Comparison of ENCODE assay signal across 9 mouse cellular contexts in genomic region chr9:54604886-54605285, GRCm38 (mm10). TPM values are rescaled to one million over a fixed set of nuclear protein-coding genes. Genes with fewer than 3 reads are reported as not detected.
DNase-seq lines count a peak whose midpoint lies in the region; ATAC-seq and TF ChIP-seq lines count a peak whose summit lies in the region.
"Had no signal": no experiment of that assay in that cellular context is flagged by ENCODE, and none has a peak within 500 bp of the region (broad histone marks: within the 10 kb centered on the region; RNA-seq: fewer than 3 reads in every experiment).

No protein-coding gene starts in this region.

- peak; percentile 21 for DNase-seq in heart, adult 8-10 months (ENCODE audit: low spot score)
- no peak for DNase-seq in heart, embryonic 10.5 days (ENCODE audit: low spot score)
- DNase-seq in B cell, adult 2 months: peak; percentile 58
- DNase-seq in adrenal gland, postnatal 36 days: peak; percentile 78 to 86
- peak; percentile 55 for DNase-seq in embryonic facial prominence, embryonic 10.5 days (ENCODE audit: low spot score)
- DNase-seq in layer of hippocampus, adult 2 months (ENCODE audit: low spot score in 2 of 2): peak; percentile 22 to 72
- peak; percentile 43 for DNase-seq in urinary bladder, adult 2 months (ENCODE audit: low spot score)

- no peak overlapping the region for H3K4me3 ChIP-seq in heart, embryonic 10.5 days
- no peak overlapping the region for H3K4me3 ChIP-seq in embryonic facial prominence, embryonic 10.5 days
- H3K4me3 ChIP-seq in layer of hippocampus, adult 2 months: no peak overlapping the region
- H3K4me3 ChIP-seq: stomach, embryonic 15.5 days had no signal

- no peaks in the 10 kb centered on the region for H3K27me3 ChIP-seq in heart, embryonic 10.5 days (ENCODE audit: insufficient read depth, poor library complexity, severe bottlenecking)
- no peaks in the 10 kb centered on the region for H3K27me3 ChIP-seq in embryonic facial prominence, embryonic 10.5 days (replicated peaks; ENCODE audit: low read depth, poor library complexity, severe bottlenecking)
- H3K27me3 ChIP-seq: stomach, embryonic 15.5 days had no signal

- ATAC-seq in megakaryocyte-erythroid progenitor cell, adult 5-6 weeks (replicated peaks; ENCODE audit: low FRiP score, low TSS enrichment, poor library complexity, severe bottlenecking): peak; percentile 68

- peaks cover 55% of the 10 kb centered on the region for H3K36me3 ChIP-seq in heart, embryonic 10.5 days
- H3K36me3 ChIP-seq in embryonic facial prominence, embryonic 10.5 days (replicated peaks): peaks cover 58% of the 10 kb centered on the region

- no peaks in the 10 kb centered on the region for H3K9me3 ChIP-seq in heart, embryonic 10.5 days
- no peaks in the 10 kb centered on the region for H3K9me3 ChIP-seq in embryonic facial prominence, embryonic 10.5 days
- H3K9me3 ChIP-seq: stomach, embryonic 15.5 days had no signal

- WGBS in heart, embryonic 10.5 days: 61% methylated on average over 4 of the region's 4 CpGs
- 57% methylated on average over 4 of the region's 4 CpGs for WGBS in embryonic facial prominence, embryonic 10.5 days

- H3K4me1 ChIP-seq in heart, embryonic 10.5 days: peaks cover 10% of the 10 kb centered on the region; the same call in 1 of the 2 replicates
- no peaks in the 10 kb centered on the region for H3K4me1 ChIP-seq in embryonic facial prominence, embryonic 10.5 days
- H3K4me1 ChIP-seq: stomach, embryonic 15.5 days had no signal

- no peak overlapping the region for H3K27ac ChIP-seq in heart, embryonic 10.5 days
- H3K27ac ChIP-seq in embryonic facial prominence, embryonic 10.5 days (replicated peaks): no peak overlapping the region
- no peak overlapping the region for H3K27ac ChIP-seq in layer of hippocampus, adult 2 months
- H3K27ac ChIP-seq: stomach, embryonic 15.5 days had no signal

- TF ChIP-seq CTCF in layer of hippocampus, adult 2 months (conservative IDR thresholded peaks at IDR 0.05): peak; percentile 75

RNA-seq across cellular contexts. Expression of gene Idh3a, which starts 18.8 kb away (rescaled TPM):
- total RNA-seq in heart, adult 8-10 months (2022): 100 to 1,000 TPM; 519 to 556 (median 547) TPM
- 348 and 488 TPM in 2 replicates for polyA plus RNA-seq in heart, embryonic 10.5 days (2016; fragmentation: Nextera tagmentation; extraction: Ambion mirVana)
- 100 to 1,000 TPM; 269 to 284 TPM for total RNA-seq in adrenal gland, postnatal 36 days (2021)
- 119 and 122 TPM in 2 replicates for polyA plus RNA-seq in embryonic facial prominence, embryonic 10.5 days (2016; fragmentation: Nextera tagmentation; extraction: Ambion mirVana)
- 100 to 1,000 TPM; 159 to 179 TPM for total RNA-seq in layer of hippocampus, adult 2 months (2021)
- total RNA-seq in megakaryocyte-erythroid progenitor cell, adult 5-6 weeks (2014; fragmentation: Nextera tagmentation): 135 and 146 TPM in 2 replicates
- total RNA-seq in megakaryocyte-erythroid progenitor cell, adult 5-6 weeks (2017): 105 and 155 TPM in 2 replicates
- polyA plus RNA-seq in urinary bladder, adult 2 months (2012; rRNA removed): 61.3 and 66.5 TPM in 2 replicates

RNA-seq across cellular contexts. Expression of gene Cib2, which starts 44.9 kb away (rescaled TPM):
- total RNA-seq in heart, adult 8-10 months (2022): 1 to 10 TPM; 1.2 to 2.3 (median 1.7) TPM
- polyA plus RNA-seq in heart, embryonic 10.5 days (2016; fragmentation: Nextera tagmentation; extraction: Ambion mirVana): 2.9 and 5.5 TPM in 2 replicates
- total RNA-seq in adrenal gland, postnatal 36 days (2021): 10 to 100 TPM; 33.7 to 44.0 TPM
- 9.9 TPM in 2 replicates for polyA plus RNA-seq in embryonic facial prominence, embryonic 10.5 days (2016; fragmentation: Nextera tagmentation; extraction: Ambion mirVana)
- total RNA-seq in layer of hippocampus, adult 2 months (2021): 10 to 100 TPM; 18.7 to 19.6 TPM
- not detected in 2 replicates for total RNA-seq in megakaryocyte-erythroid progenitor cell, adult 5-6 weeks (2014; fragmentation: Nextera tagmentation)
- not detected in 2 replicates for total RNA-seq in megakaryocyte-erythroid progenitor cell, adult 5-6 weeks (2017)
- polyA plus RNA-seq in urinary bladder, adult 2 months (2012; rRNA removed): 8.1 and 9.5 TPM in 2 replicates

RNA-seq across cellular contexts. Expression of gene Acsbg1, which starts 56.8 kb away (rescaled TPM):
- under 1 TPM; 0.17 to 0.41 (median 0.22) TPM for total RNA-seq in heart, adult 8-10 months (2022)
- polyA plus RNA-seq in heart, embryonic 10.5 days (2016; fragmentation: Nextera tagmentation; extraction: Ambion mirVana): 0.27 and 0.48 TPM in 2 replicates
- 100 to 1,000 TPM; 105 to 213 TPM for total RNA-seq in adrenal gland, postnatal 36 days (2021)
- polyA plus RNA-seq in embryonic facial prominence, embryonic 10.5 days (2016; fragmentation: Nextera tagmentation; extraction: Ambion mirVana): 2.7 and 3.6 TPM in 2 replicates
- total RNA-seq in layer of hippocampus, adult 2 months (2021): 100 to 1,000 TPM; 106 to 111 TPM
- 0.12 TPM in 1 of 2 replicates, not detected in the other for total RNA-seq in megakaryocyte-erythroid progenitor cell, adult 5-6 weeks (2014; fragmentation: Nextera tagmentation)
- not detected in 2 replicates for total RNA-seq in megakaryocyte-erythroid progenitor cell, adult 5-6 weeks (2017)
- polyA plus RNA-seq in urinary bladder, adult 2 months (2012; rRNA removed): 10.7 and 13.7 TPM in 2 replicates

Comparison
In these comparisons a context has a peak if more than half of its experiments do, and no peak if none do; other contexts are left out.
1. RNA of gene Cib2, which starts 44.9 kb away (total RNA-seq): 33.7 to 44.0 TPM in adrenal gland, postnatal 36 days and 18.7 to 19.6 TPM in layer of hippocampus, adult 2 months; 1.2 to 2.3 TPM in heart, adult 8-10 months and not detected in megakaryocyte-erythroid progenitor cell, adult 5-6 weeks; every median in the first group is over 4 times any median in the second.
2. RNA of gene Acsbg1, which starts 56.8 kb away (total RNA-seq): 105 to 213 TPM in adrenal gland, postnatal 36 days and 106 to 111 TPM in layer of hippocampus, adult 2 months; 0.17 to 0.41 TPM in heart, adult 8-10 months and 0.12 TPM in megakaryocyte-erythroid progenitor cell, adult 5-6 weeks; every median in the first group is over 10 times any median in the second.